Mouse (Mus musculus) lung, adult 2 months (tissue): ENCODE measurements at regions not wholly inside any gene's neighbourhood (a gene's known extent, or its start where the extent isn't known, plus 50 kb on each side); places are given as distances from the start of the nearest gene placed in this dataset.

Experiments used
- CTCF ChIP-seq: fragments of 200-500 bp; IDR thresholded peaks from 2 replicates; pipeline ENCODE4 v1.5.1; 2011; ENCODE audit warnings: mild to moderate bottlenecking, low read length, control low read depth; ENCODE audit not compliant: insufficient read depth
- POLR2A ChIP-seq: fragments of 200-500 bp; IDR thresholded peaks from 2 replicates; pipeline ENCODE4 v1.6.1; 2011; ENCODE audit warnings: low read depth, mild to moderate bottlenecking, control low read depth, low read length, borderline replicate concordance; ENCODE audit errors: extremely low read depth

- no peak for TF ChIP-seq CTCF
- no peak for TF ChIP-seq POLR2A
Measured at GRCm38 (mm10) chr8:53958548-53958947, 118.9 kb upstream of the Vegfc start.
